Mouse (Mus musculus) right cerebral cortex, postnatal 14 days (tissue): ENCODE results near the gene Inca1.

Experiments used
- DNase-seq: peaks from one replicate; pipeline ENCODE4 v3.0.0; 2022

The Inca1 gene

DNA sequence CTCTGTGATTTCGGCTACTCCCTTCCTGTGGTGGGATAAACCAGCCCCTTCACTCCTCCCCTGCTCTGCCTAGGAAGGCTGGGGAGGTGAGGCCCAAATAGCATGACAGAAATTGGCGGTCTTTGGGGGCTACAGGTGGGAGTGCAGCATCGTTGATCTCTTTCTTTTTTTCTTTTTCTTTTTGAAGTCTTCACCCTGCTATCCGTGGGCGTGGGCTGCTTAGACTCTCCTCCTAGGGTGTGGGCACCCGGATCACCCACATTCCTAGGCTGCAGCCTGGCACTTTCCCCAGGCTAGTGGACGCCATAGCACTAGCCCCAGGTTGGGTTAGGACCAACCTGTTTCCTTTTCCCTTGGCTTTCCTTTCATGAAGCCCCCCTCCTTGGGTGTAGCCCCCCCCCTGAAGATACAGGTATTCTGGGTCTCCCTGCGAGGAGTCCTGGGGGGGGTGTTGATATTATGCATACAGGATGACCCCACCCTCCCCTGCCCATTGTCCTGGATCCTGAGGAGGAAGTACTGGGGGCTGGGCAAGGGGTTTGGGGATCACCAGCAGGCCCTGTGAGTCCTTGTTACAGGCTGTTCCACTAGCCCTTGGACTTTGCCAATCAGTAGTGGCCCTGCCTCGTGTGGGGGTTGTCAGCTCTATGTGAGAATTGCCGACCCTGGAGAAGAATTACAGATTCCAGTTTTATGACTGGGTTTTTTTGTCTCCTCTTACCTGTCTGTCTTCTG lies 1.4 kb upstream of the Inca1 start:
- no peak for DNase-seq

DNA sequence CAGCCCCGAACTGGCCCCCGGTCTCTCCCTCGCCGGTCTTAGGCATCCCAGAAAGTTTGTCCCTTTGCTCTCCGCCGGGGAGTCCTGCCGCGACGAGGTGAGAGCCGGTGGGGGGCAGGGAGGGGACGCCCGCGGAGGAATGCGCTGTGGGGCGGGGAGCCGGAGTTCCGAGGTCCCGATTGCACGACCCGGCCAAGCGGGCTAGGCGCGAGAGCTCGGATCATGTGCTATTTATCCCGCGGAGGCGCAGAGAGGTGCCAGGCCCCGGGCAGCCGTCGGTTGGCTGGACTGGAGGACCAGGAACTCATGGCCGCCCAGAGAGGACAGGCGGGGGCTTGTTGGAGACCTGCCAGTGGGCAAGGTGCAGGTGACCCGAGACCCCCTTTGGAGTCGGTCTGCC lies 658 bp upstream of the Inca1 start:
- DNase-seq: peak; percentile 64

DNA sequence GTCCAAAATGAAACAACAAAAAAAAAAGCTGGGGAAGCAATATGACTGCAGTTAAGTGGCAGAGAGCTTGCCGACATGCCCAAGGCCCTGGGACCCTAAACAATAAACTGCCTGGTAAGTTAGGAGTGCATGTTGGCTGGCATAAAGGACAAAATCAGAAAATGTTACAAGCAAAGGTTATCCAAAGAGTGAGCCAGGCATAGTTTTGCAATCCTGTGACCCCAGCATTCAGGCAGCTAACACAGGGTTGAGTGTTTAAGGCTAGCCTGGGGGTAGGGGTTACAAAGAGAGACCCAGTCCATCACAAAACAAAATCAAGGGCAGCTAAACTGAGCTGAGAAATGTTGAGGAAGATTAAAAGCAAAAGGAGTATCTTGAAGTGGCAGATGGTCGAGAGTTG lies 904 bp downstream of the Inca1 start:
- DNase-seq: no peak

DNA sequence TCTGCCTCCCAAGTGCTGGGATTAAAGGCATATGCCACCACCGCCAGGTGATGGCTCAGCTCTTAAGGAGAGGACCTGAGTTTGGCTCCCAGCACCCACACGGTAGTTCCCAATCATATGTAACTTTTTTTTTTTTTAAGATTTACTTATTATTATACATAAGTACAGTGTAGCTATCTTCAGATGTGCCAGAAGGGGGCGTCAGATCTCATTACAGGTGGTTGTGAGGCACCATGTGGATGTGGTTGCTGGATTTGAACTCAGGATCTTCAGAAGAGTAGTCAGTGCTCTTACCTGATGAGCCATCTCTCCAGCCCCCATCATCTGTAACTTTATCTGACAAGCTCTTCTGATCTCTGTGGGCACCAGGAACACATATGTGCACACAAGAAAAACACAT lies 2.6 kb downstream of the Inca1 start:
- no peak for DNase-seq

DNA sequence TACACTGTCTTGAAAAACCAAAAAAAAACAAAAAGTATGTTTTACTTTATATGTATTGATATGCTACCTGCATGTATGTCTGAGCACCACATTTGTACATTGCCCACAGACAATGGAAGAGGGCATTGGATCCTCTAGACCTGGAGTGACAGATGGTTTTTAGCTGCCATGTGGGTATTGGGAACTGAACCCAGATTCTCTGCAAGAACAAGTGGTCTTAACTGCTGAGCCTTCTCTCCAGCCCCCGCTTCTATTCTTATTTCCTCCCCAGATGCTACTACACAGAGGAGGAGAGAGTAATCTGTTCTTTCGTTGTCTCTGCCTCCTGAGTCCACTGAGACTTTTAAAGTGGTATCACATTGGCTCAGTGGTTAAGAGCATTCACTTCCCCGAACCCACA lies 6.5 kb downstream of the Inca1 start:
- no peak for DNase-seq

DNA sequence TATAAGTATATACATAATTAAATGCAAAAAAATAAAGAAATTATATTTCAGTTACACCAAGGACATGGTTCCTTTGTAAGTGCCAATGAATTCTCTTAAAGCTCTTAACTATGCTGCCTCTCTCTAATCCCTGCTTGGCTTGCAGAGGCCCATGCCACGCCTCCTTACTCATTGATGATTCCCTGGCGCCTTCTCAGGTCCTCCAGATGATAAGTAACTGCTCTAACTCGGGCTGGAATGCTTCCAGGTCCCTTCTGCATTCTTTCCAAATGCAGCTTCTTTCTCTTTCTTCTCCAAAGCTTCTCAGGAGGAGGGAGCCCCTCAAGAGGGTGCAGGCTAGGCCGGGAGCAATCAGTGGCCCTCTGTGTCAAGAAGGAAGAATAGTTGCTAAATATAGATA lies 10.4 kb downstream of the Inca1 start:
- no peak for DNase-seq

DNA sequence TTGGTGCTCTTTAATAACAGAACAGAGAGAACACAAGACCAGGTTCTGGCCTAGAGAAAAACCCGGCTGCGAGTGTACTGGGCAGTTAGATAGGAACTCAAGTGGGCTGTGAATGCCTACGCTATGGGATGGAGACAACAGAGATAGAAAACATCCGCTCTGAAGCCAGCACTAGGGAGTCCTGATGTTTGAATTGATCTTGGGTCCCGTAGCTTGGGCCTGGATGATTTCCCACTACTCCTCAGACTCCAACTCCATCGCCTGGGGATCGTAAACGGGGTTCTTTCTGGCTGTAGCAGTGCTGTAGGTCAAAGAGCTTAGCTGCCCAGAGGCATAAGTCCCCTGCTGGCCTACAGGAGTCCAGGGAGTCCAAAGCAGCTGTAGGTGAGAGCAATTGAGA lies 11.6 kb downstream of the Inca1 start:
- no peak for DNase-seq

DNA sequence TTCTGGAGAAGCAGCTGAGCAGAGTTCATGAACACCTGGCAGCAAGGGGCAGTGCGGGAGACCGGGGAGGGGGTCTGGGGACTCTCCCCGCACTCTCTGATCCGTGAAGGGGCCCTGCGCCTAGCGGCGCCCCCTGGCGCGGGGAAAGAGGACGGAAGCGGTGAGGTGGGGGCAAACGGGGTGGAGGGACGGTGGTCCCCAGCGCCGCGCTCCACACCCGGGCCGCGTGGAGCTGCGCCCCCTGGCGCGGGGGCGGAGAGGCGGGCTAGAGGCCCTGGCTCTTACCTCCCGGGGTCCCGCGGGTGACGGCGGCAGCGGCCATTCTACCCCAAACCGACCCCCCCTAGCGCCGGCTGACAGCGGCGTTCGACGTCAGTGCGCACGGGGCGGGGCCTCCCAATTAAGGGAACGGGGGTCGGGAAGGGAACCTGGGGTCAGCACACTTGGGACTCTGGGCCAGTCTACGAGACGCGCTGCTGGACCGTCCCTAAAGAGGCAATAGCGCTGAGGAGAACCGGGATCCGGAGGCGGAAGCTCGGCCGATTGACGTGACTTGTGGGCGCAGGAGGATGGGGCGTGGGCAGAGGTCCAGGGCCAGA lies 12.3 kb downstream of the Inca1 start, which contains the start of gene Camta2:
Camta2 (minus strand) TSS at position 505 of the 599 bp plus-strand sequence.
- peak; percentile 88 for DNase-seq

DNA sequence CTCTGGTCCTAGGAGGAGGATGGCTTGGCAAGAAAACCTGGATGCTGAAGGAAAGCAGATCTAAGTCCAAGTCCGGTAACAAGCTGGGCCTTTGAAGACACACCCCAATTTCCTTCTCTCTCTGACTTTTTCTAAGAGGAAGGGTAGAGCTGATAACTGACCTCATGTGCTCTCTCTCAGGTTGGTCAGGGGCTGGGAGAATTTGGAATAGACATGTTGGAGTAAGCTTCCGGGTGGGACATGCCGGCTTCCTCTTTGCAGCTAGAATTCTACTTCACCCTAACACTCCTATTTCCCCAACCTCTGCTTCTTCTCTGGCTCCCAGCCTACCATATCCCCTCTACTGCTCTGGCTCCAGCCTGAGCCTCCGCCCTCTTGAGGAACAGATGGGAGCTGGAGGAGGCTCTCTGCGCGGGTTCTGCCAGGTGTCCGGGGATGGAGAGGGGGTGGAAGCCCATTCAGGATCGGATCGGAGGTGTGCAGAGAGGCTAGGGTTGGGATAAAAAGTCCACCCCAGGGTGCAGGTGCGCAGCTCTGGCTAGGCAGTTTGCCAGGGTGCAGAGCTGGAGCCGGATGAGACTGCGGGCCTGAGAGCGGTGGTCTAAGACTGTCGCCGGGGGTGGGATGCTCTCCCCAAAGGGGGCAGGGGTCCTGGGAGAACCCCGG lies 12.9 kb downstream of the Inca1 start:
- DNase-seq: peak; percentile 50

DNA sequence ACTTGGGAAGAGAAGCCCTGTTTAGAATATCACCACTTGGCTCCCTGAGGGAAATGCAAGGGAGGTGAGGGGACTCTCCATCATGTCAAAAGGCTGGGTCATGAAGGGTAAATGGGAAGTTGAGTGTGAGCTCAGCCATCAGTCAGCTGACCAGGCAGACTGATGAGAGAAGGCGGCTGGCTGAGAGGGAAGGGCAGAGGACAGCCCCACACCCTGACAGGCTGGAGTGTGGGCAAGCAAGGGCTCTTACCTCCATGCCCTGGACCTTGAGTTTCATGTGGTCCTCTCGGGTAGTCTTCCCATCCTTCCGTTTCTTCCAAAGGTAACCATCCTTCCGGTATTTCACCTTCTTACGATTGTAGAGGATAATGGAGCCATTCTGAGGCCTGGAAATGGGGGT lies 16.3 kb downstream of the Inca1 start:
- no peak for DNase-seq

DNA sequence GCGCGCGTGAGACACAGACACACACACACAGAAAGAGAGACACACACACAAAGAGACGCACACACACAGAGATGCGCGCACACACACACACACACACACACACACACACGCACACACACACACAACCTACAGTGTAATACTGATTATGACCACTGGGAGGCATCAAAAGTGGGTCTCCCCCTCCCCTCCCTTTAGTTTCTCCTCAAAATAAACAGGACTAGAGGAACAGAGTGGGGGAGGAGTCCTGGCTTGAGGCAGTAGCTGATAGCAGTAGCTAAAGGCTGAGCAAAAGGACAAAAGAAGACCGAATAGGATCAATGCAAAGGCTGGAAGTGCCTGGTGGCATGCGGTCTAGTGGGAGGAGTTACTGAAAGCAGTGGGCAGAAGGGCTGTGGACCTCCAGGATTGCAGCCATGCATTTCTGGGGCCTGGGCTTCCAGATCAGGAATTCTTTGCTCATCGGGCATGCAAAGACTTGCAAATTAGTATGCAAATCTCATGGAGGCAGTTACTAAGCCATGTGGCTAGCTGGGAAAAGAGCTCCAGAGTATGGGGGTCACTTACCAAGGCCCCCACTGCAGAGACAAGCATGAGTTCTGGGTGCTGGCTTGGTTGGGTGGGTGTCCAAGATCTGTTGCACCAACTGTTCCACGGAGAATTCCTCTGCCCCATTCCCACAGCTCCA lies 17.9 kb downstream of the Inca1 start:
- DNase-seq: peak; percentile 44

DNA sequence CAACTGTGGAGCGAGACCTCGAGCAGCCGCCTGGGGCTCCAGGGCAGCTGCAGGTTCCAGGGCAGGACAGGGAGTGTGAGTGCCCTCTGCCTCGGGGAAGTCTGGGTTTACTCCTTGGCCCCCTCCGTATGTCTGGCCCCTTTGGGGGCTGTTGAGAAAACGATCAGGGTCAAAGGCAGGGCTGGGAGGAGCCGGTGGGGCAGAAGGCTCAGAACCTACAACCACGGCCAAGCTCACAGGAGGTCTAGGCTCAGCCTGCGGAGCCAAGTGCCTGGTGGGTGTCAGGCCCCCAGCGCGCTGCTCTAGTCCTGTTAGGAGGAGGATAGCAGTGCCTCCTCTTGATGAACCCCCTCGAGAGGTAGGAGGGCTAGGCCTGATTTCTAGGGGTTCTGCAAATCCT lies 18.8 kb downstream of the Inca1 start:
- DNase-seq: no peak

DNA sequence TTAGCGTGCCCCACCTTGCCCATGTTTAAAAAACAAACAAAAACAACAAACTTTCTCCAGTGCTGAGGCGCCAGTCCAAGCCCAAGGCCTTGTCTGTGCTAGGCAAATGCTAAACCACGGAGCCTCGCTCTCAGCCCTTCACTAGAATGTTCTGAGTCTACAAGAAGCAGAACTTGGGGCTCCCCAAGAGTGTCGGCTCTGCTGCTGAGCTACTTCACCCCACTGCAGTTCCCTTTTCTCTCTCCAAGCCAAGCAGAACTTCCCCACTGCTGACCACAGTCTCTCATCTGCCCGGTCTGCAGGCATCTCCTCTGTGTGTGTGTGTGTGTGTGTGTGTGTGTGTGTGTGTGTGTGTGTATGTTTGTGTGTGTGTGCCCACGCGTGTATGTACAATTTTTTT lies 20.1 kb downstream of the Inca1 start:
- DNase-seq: no peak

DNA sequence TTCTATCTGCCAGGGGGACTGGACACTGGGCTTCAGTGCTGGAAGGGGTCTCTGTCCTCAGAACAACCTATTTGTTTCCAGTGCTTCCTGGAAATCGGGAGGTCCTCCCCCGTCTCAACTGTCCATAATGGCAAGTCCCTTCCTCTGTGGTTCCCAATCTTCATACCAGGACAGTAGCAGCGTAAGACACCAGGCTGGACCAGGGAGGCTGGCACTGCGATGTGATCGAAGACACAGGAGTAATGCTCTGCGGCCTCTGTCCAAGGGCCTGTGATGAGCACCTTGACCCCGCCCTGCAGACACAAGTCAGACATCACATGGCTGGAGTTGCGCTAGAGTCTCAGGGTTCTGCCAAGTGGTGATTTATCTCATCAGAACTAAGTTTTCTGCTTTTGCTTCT lies 20.6 kb downstream of the Inca1 start:
- no peak for DNase-seq

DNA sequence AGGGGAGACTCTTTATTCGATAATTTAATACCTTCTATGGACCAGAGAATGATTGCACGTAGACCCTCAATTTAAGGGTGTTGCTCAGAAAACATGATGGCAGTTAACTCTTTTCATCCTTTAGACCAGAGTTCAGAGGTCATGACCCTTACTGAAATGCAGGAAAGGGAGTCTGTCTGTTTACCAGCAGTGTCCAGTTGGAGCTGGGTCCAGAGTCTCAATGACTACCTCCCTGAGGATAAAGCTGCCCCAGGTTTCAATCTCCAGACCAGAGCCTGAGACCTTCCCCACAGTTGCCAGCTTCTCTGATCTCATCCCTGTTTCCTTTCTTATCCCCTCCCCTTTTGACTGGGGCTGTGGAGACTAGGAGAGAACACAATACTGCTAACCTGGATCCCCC lies 21.4 kb downstream of the Inca1 start:
- no peak for DNase-seq

DNA sequence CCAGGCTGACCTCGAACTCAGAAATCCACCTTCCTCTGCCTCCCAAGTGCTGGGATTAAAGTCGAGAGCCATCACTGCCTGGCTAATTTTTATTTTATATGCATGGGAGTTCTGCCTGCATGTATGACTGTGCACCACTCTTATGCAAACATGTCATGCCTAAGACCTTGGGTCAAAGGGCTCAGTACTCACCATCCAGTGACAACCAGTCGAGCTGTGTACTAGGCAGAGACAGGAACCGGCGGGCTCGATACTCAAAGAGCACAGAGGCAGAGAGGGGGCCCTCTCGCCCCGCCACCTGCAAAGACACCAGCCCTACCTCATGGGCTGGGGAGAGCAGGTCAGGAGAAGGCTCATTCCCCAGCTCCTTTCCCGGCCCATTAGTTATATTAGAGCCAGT lies 21.9 kb downstream of the Inca1 start:
- DNase-seq: no peak

DNA sequence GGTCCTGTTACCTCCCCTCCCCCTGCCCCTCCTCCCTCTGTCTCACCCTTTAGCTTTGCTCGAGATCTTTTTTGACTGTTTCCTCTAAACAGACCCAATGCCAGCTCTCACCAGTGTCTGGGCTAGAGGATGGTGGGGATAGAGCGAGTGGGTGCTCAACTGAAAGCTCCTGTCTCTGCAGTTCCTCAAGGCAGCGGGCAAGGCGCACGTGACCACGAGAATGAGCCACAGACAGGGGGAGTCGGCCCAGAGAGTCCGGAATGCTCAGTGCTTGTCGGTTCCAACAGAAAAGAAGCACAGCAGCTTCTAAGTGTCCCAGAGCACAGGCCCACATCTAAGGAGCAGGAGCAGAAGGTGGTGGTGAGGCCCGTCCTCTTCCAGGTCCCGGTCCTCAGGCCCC lies 25.5 kb downstream of the Inca1 start:
- no peak for DNase-seq

DNA sequence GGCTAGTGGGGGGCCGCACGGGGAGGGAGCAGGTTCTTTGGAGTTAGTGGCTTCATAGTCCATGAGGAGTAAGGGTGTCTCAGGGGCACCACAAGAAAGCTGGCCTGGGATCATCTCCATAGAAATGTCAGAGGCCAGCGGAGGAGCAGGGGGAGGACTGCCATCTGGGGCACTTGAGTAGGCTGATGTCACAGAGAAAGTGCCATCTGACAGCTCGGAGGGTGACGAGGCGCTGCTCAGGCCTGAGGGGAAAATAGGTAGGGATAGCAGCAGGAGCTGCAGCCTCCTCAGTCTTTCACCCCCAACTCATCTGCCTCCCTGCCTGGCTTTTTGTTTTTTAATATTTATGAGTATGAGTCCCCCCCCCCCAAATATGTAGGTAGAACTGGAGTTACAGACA lies 25.9 kb downstream of the Inca1 start:
- no peak for DNase-seq

DNA sequence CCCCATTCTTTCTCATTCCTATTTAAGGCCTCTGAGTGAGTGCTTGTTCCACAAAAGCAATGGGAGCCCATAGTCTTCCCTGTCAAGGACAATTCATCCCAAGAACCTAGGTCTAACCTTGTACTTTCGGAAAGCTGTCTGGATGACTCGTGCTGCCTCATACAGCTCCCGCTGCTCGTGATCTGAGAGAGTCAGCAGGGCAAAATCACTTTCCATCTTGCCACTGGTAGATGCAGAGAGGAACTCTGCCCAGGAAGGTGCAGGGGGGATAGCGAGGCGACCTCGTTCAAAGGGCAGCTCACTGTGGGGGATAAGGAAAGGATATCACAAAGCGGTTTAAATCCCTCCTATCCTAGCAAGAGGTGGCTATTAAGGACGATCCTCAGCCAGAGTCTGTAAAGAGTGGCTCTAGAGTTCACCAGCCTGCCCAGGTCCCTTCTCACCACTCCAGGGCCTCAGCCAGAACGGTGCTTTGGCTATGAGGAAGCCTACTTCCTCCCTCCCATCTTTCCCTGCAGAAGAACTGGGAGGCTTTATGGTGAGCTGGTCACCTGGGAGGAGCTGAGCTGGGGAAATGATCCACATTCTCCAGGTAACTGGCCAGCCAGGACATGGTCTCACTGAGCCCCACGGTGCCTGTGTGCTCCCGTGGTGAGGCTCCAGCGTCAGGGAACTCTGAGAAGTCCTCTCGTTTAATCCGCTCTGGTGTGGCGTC lies 28.5 kb downstream of the Inca1 start:
- DNase-seq: no peak

DNA sequence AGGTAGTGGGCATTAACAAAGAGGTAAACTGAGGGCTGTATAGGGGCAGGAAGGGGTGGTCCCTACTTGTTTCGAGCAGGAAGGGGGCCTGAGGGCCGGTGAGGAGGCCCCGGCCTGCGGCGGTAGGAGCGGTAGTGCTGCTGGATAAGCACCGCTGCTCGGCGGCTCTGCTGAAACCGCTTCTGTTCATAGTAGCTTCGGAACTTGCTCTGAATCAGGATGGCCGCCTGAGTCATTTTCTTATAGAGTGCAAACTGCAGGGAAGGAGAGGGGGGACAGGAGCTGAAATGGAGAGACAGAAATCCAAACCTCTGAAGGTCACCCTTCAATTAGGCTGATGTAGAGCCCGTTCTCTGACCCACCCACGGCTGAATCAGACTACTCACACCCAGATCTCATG lies 29.5 kb downstream of the Inca1 start:
- DNase-seq: no peak

DNA sequence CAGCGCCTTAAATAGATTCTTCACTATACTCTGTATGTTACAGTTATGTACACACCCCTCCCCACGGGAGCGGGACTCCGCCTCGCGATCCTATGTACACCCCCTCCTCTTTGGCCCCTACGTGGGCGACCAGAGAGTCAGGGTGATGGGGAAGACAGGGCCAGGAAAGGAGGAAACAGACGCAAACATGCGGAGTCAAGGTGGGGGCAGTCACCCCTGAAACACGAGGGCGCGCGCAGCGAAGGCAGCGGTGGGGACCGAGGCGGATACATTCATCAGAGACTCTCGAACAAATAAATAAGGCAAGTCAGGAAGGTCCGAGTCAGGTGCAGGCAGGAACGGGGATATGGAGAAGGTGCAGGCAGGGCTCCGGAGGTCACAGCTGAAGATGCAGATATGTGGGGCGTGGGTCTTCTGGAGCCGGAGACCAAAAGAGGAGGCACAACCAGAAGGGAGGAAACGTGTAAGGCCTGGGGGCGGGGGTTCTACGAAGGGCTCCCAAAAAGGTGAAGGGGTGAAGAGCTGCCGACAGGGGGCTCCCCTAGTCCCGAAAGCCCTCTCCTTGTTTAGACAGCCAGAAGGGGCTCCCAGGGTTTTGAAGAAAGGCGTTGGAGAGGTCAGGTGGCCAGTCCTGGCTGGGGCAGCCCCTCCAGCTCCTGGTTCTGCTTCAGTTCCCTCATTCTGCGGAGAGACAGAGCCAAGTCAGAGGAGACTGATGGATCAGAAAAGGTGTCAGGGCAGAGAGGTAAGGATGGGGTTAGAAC lies 30.2 kb downstream of the Inca1 start:
- DNase-seq: peak; percentile 72

DNA sequence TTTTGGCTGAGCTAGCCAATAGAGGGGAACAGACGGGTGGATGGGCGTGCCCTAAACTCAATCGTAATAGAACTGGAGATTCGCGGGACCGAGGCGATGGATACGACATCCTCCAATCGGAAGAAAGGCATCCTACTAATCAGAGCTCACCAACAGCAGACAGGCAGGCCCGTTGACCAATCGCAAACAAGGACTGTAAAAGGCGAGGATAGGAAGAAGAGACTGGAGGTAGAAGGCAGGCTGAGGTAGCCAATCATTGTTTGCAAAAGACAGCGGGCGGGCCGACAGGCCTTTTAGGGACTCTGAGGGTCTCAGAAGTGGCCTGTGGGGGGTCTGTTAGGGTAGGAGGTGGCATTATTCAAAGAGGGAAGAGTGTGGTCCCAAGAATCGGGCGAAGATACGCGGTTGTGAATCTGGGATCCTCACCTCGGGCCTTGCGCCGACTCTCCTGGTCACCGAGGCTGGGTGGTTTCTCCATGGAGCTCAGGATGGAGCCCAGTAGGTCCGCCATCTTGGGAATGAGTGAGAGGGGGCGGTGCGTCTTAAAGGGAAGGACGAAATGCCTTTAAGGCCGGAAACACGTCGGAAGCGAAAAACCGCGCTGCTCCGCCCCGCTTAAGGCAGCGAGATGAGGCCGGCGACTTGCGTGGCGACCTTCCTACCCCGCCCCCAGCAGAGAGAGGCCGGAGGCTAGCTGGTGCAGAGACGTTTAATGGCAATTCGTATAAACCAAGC lies 31.0 kb downstream of the Inca1 start, which contains the start of gene Spag7:
Spag7 (minus strand) TSS at position 646 of the 735 bp plus-strand sequence.
- DNase-seq: peak; percentile 96
